Mouse (Mus musculus): Measurements from ENCODE around the gene Cnst.

GRCm38 (mm10) chr1:179585646-179586045 is 39.5 kb downstream of the Cnst start:
- TF ChIP-seq POLR2A (IDR thresholded peaks at IDR 0.05; ENCODE audit: extremely low read depth, insufficient read depth, low read length) = no peak
- no peak for TF ChIP-seq CTCF (IDR thresholded peaks at IDR 0.05; ENCODE audit: extremely low read depth, insufficient read depth, low read length)

Data from cortical plate, adult 2 months (tissue).